Mouse (Mus musculus): ENCODE results near the gene Lrmp. TPM values are rescaled to one million over a fixed set of nuclear protein-coding genes. Genes with fewer than 3 reads are reported as not detected.

Gene Lrmp
- polyA plus RNA-seq, 1 experiment from 2014 or later, result 17.5 TPM

DNA sequence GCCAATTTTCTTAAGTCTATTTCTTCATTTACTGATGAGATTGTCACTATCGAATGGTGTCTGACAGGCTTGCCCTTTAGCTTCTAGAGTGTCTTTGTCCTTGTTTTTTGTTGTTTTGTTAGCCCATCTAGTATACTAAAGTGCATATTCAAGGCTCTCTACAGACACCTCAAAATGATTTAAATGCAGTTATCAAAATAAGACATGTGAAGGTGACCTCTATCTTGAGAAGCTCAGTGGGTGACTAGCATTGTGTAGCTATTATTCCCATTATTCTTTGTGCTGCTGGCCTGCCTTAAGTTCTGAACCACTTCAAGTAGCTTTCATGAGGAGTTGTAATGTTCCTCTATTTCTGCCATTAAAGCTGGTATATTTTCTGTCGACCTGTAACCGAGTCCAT, 100.4 kb downstream of the Lrmp start:
- no peak overlapping the region for H3K27ac ChIP-seq (ENCODE audit: low read length)
- no peak overlapping the region for H3K4me3 ChIP-seq (ENCODE audit: low read depth, low read length)
- H3K9ac ChIP-seq (ENCODE audit: low read depth, low read length), result no peak overlapping the region
- no peaks in the 10 kb centered on the region for H3K27me3 ChIP-seq (ENCODE audit: control insufficient read depth, insufficient read depth, low read depth, low read length)
- H3K36me3 ChIP-seq (ENCODE audit: control insufficient read depth, insufficient read depth), result peaks cover 5% of the 10 kb centered on the region
- H3K9me3 ChIP-seq (replicated peaks; ENCODE audit: control insufficient read depth, low read length), result no peaks in the 10 kb centered on the region
- no peak for ATAC-seq (ENCODE audit: low read depth)
- H3K4me1 ChIP-seq (ENCODE audit: control insufficient read depth, low read depth, low read length), result peaks cover 6% of the 10 kb centered on the region
- H3K4me2 ChIP-seq (ENCODE audit: low read depth, low read length), result no peak overlapping the region
- 82% methylated on average over 3 of the region's 3 CpGs for WGBS (ENCODE audit: insufficient replicate concordance)

GRCm38 (mm10) chr6:145224246-145224645, 108.8 kb downstream of the Lrmp start:
- ATAC-seq (ENCODE audit: low read depth), result no peak
- no peak overlapping the region for H3K9ac ChIP-seq (ENCODE audit: low read depth, low read length)

More at GRCm38 (mm10) chr6:145224246-145224645, 108.8 kb downstream of the Lrmp start:
- Histone ChIP-seq H3K4me2 (ENCODE audit: low read depth, low read length) (no peak overlapping the region), H3K9me3 (replicated peaks; ENCODE audit: control insufficient read depth, low read length) (no peaks in the 10 kb centered on the region), H3K4me1 (ENCODE audit: control insufficient read depth, low read depth, low read length) (no peaks in the 10 kb centered on the region), H3K27me3 (ENCODE audit: control insufficient read depth, insufficient read depth, low read depth, low read length) (no peaks in the 10 kb centered on the region), H3K4me3 (ENCODE audit: low read depth, low read length) (no peak overlapping the region), H3K27ac (ENCODE audit: low read length) (no peak overlapping the region), H3K36me3 (ENCODE audit: control insufficient read depth, insufficient read depth) (peaks cover 6% of the 10 kb centered on the region)
- 84% methylated on average over 6 of the region's 6 CpGs for WGBS (ENCODE audit: insufficient replicate concordance)

Other genes starting within 250 kb of the Lrmp start
- 0.96 and 1.2 TPM in 2 replicates for gene Bcat1, start 39.5 kb upstream of the Lrmp start, polyA plus RNA-seq (2015; fragmentation: Nextera tagmentation; extraction: Ambion mirVana)
- 0.12 and 0.13 TPM in 2 replicates for gene Casc1, start 95.4 kb downstream of the Lrmp start, polyA plus RNA-seq (2015; fragmentation: Nextera tagmentation; extraction: Ambion mirVana)
- gene Etfrf1, start 95.5 kb downstream of the Lrmp start, polyA plus RNA-seq (2015; fragmentation: Nextera tagmentation; extraction: Ambion mirVana), result 18.6 and 19.9 TPM in 2 replicates
- gene Kras, start 134.6 kb downstream of the Lrmp start, polyA plus RNA-seq (2015; fragmentation: Nextera tagmentation; extraction: Ambion mirVana), result 41.1 and 44.1 TPM in 2 replicates

Measured in liver, embryonic 16.5 days (tissue).